Mouse (Mus musculus): ENCODE measurements around the gene Cyp2u1. TPM values are rescaled to one million over a fixed set of nuclear protein-coding genes. Genes with fewer than 3 reads are reported as not detected.

Gene Cyp2u1
- total and polyA plus RNA-seq, 2 experiments from 2014 or later = 14.5 to 24.5 TPM

GRCm38 (mm10) chr3:131272374-131273100 is 30.5 kb downstream of the Cyp2u1 start:
- Histone ChIP-seq H3K4me2 (ENCODE audit: low read depth, low read length) (peak overlapping the region; percentile 73), H3K27me3 (ENCODE audit: insufficient read depth, low read length) (no peaks in the 10 kb centered on the region), H3K9me3 (ENCODE audit: low read length) (no peaks in the 10 kb centered on the region), H3K4me1 (ENCODE audit: insufficient read depth, low read length) (peaks cover 9% of the 10 kb centered on the region; the same call in 1 of the 2 replicates), H3K36me3 (ENCODE audit: insufficient read depth, low read length) (no peaks in the 10 kb centered on the region), H3K27ac (no peak overlapping the region), H3K9ac (replicated peaks; ENCODE audit: low read length) (peak overlapping the region; percentile 60), H3K4me3 (ENCODE audit: low read length) (peak overlapping the region; percentile 70)
- TF ChIP-seq CTCF (IDR thresholded peaks at IDR 0.05; ENCODE audit: low read depth) = no peak
- no peak for DNase-seq (ENCODE audit: low spot score)
- 58% methylated on average over 10 of the region's 10 CpGs for WGBS
- no peak for ATAC-seq

- DNase-seq (ENCODE audit: low spot score) (peak; percentile 88), ATAC-seq (peak; percentile 95)
- no peaks in the 10 kb centered on the region for H3K9me3 ChIP-seq (ENCODE audit: low read length)
- peak within 1 kb of the TSS; percentile 70 for H3K4me3 ChIP-seq (ENCODE audit: low read length)
- peak within 1 kb of the TSS; percentile 59 for H3K27ac ChIP-seq
- peak within 1 kb of the TSS; percentile 73 for H3K4me2 ChIP-seq (ENCODE audit: low read depth, low read length)
- no peaks in the 10 kb centered on the region for H3K27me3 ChIP-seq (ENCODE audit: insufficient read depth, low read length)
- peaks cover 9% of the 10 kb centered on the region; the same call in 1 of the 2 replicates for H3K4me1 ChIP-seq (ENCODE audit: insufficient read depth, low read length)
- peak within 1 kb of the TSS; percentile 60 for H3K9ac ChIP-seq (replicated peaks; ENCODE audit: low read length)
- WGBS = under 1% methylated on average over 54 of the region's 54 CpGs
- TF ChIP-seq CTCF (IDR thresholded peaks at IDR 0.05; ENCODE audit: low read depth) = no peak
- H3K36me3 ChIP-seq (ENCODE audit: insufficient read depth, low read length) = no peaks in the 10 kb centered on the region
These were observed 31.3 kb downstream of the Cyp2u1 start, which contains the start of gene Hadh for GRCm38 (mm10) chr3:131271559-131272373. Gene Hadh (minus strand): TSS chr3:131272101.

GRCm38 (mm10) chr3:131271157-131271556 is 31.9 kb downstream of the Cyp2u1 start:
- H3K36me3 ChIP-seq (ENCODE audit: insufficient read depth, low read length) = no peaks in the 10 kb centered on the region
- peak; percentile 41 for DNase-seq (ENCODE audit: low spot score)
- H3K27ac ChIP-seq = no peak overlapping the region; the same call in 1 of the 2 replicates
- peak overlapping the region; percentile 73 for H3K4me2 ChIP-seq (ENCODE audit: low read depth, low read length)
- H3K4me1 ChIP-seq (ENCODE audit: insufficient read depth, low read length) = peaks cover 9% of the 10 kb centered on the region; the same call in 1 of the 2 replicates
- ATAC-seq = 0 out of 2 replicates have a peak, but pooled peaks have one; percentile 25
- no peak overlapping the region for H3K9ac ChIP-seq (replicated peaks; ENCODE audit: low read length)
- H3K9me3 ChIP-seq (ENCODE audit: low read length) = no peaks in the 10 kb centered on the region
- WGBS = 9% methylated on average over 8 of the region's 8 CpGs
- H3K4me3 ChIP-seq (ENCODE audit: low read length) = peak overlapping the region; percentile 70
- TF ChIP-seq CTCF (IDR thresholded peaks at IDR 0.05; ENCODE audit: low read depth) = no peak
- no peaks in the 10 kb centered on the region for H3K27me3 ChIP-seq (ENCODE audit: insufficient read depth, low read length)

- TF ChIP-seq CTCF (IDR thresholded peaks at IDR 0.05; ENCODE audit: low read depth) = no peak
- DNase-seq (ENCODE audit: low spot score) (no peak), ATAC-seq (no peak)
- no peak overlapping the region for H3K27ac ChIP-seq
- WGBS = 40% methylated on average over 6 of the region's 6 CpGs
- H3K4me3 ChIP-seq (ENCODE audit: low read length) = no peak overlapping the region
- no peaks in the 10 kb centered on the region for H3K36me3 ChIP-seq (ENCODE audit: insufficient read depth, low read length)
- H3K9me3 ChIP-seq (ENCODE audit: low read length) = no peaks in the 10 kb centered on the region
- H3K9ac ChIP-seq (replicated peaks; ENCODE audit: low read length) = no peak overlapping the region
- no peaks in the 10 kb centered on the region for H3K27me3 ChIP-seq (ENCODE audit: insufficient read depth, low read length)
- H3K4me2 ChIP-seq (ENCODE audit: low read depth, low read length) = 0 out of 2 replicates have a peak overlapping the region, but pooled peaks have one; percentile 73
- peaks cover 9% of the 10 kb centered on the region; the same call in 1 of the 2 replicates for H3K4me1 ChIP-seq (ENCODE audit: insufficient read depth, low read length)
These were observed 32.6 kb downstream of the Cyp2u1 start for GRCm38 (mm10) chr3:131270381-131270780.

GRCm38 (mm10) chr3:131266366-131267050 is 36.5 kb downstream of the Cyp2u1 start:
- Histone ChIP-seq H3K27me3 (ENCODE audit: insufficient read depth, low read length) (no peaks in the 10 kb centered on the region), H3K36me3 (ENCODE audit: insufficient read depth, low read length) (no peaks in the 10 kb centered on the region), H3K27ac (no peak overlapping the region), H3K4me2 (ENCODE audit: low read depth, low read length) (no peak overlapping the region), H3K4me1 (ENCODE audit: insufficient read depth, low read length) (0 out of 2 replicates have a peak, but pooled peaks cover 5% of the 10 kb centered on the region), H3K9ac (replicated peaks; ENCODE audit: low read length) (no peak overlapping the region), H3K9me3 (ENCODE audit: low read length) (no peaks in the 10 kb centered on the region), H3K4me3 (ENCODE audit: low read length) (no peak overlapping the region)
- WGBS = 81% methylated on average over 3 of the region's 3 CpGs
- TF ChIP-seq CTCF (IDR thresholded peaks at IDR 0.05; ENCODE audit: low read depth) = no peak
- DNase-seq (ENCODE audit: low spot score) = no peak
- no peak for ATAC-seq

- 91% methylated on average over 8 of the region's 8 CpGs for WGBS
- H3K9me3 ChIP-seq (ENCODE audit: low read length) = no peaks in the 10 kb centered on the region
- no peak overlapping the region for H3K27ac ChIP-seq
- H3K4me3 ChIP-seq (ENCODE audit: low read length) = no peak overlapping the region
- no peaks in the 10 kb centered on the region for H3K27me3 ChIP-seq (ENCODE audit: insufficient read depth, low read length)
- ATAC-seq (no peak), DNase-seq (ENCODE audit: low spot score) (no peak)
- no peaks in the 10 kb centered on the region for H3K36me3 ChIP-seq (ENCODE audit: insufficient read depth, low read length)
- no peak overlapping the region for H3K4me2 ChIP-seq (ENCODE audit: low read depth, low read length)
- 0 out of 2 replicates have a peak, but pooled peaks cover 5% of the 10 kb centered on the region for H3K4me1 ChIP-seq (ENCODE audit: insufficient read depth, low read length)
- TF ChIP-seq CTCF (IDR thresholded peaks at IDR 0.05; ENCODE audit: low read depth) = no peak
- no peak overlapping the region for H3K9ac ChIP-seq (replicated peaks; ENCODE audit: low read length)
These were observed 37.5 kb downstream of the Cyp2u1 start for GRCm38 (mm10) chr3:131265516-131265915.
